Mouse (Mus musculus): ENCODE results near the gene Lcn12.

DNA sequence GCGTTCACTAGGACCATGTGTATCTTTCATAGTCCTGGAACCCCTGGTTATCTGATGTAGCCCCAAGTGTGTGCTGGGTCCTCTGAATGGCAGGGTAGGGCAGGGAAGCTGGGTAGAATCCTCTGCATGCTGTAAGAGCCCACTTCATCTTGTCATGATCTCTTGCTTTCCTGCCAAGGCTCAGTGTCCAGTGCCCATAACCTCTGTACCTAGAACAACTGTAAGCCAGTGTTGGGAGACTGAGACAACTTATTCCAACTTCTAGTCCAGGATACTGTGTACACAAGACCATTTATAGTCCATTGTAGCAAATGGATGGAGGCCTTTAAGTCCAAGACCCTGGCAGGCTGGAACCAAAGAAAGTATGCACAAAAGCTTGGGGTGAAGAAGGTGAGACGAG, 28.5 kb downstream of the Lcn12 start:
- no peak for TF ChIP-seq CTCF (IDR thresholded peaks at IDR 0.05; ENCODE audit: low read depth)
- no peak for TF ChIP-seq EP300 (optimal IDR thresholded peaks at IDR 0.05)

Data from stomach, postnatal 0 days (tissue).